Mouse (Mus musculus) E14TG2a.4 (cell line): ENCODE data around the gene Pi4k2a.

ENCODE experiments used
- CTCF ChIP-seq: conservative IDR thresholded peaks from 2 replicates; pipeline ENCODE4 v1.5.1; 2014; ENCODE audit warnings: low read length
- NANOG ChIP-seq: IDR thresholded peaks from 2 replicates; pipeline ENCODE4 v1.6.1; 2014; ENCODE audit warnings: borderline replicate concordance, low read length, mixed read lengths

DNA sequence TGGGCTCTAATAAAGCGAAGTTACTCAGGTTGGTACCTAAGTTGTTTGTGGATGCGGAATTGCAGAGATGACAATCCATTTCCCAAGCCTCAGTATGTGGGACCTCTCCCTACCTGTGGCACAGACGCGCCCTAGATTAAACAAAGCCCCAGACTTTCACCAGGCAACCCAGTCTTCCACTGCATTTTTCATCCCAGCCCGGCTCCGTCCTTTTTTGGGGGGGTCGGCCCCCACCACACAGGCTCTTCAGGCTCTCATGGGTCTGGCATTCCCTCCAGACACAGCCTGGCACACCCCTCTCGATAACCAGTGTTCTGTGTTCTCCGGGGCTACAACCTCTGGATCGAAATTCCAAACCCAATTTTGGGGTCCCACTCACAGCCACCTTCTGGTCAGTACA lies 4.6 kb upstream of the Pi4k2a start:
- no peak for TF ChIP-seq CTCF
- no peak for TF ChIP-seq NANOG
